Mouse (Mus musculus) testis, adult 2 months (tissue): ENCODE results near the gene Arf5.

Source experiments
- CTCF ChIP-seq: fragments of 200-500 bp; IDR thresholded peaks from 2 replicates; pipeline ENCODE4 v1.5.1; 2012; ENCODE audit warnings: low read depth, mild to moderate bottlenecking, inconsistent platforms, low read length, moderate library complexity; ENCODE audit not compliant: control insufficient read depth, insufficient read depth, insufficient replicate concordance
- POLR2A ChIP-seq: fragments of 200-500 bp; IDR thresholded peaks from 2 replicates; pipeline ENCODE4 v1.6.1; 2012; ENCODE audit warnings: low read depth, mild to moderate bottlenecking, inconsistent platforms, low read length, moderate library complexity; ENCODE audit not compliant: control insufficient read depth

- TF ChIP-seq CTCF (no peak), POLR2A (no peak)
These were observed 3.9 kb downstream of the Arf5 start, which contains the start of gene Fscn3 for GRCm38 (mm10) chr6:28427096-28427839.
